Mouse (Mus musculus) myocyte (in vitro differentiated cells): ENCODE measurements at regions not wholly inside any gene's neighbourhood (a gene's known extent, or its start where the extent isn't known, plus 50 kb on each side); places are given as distances from the start of the nearest gene placed in this dataset.
"Not testable (repeated sequence)": the region's sequence is repeated elsewhere in the genome, so short reads cannot be mapped to it uniquely, and the experiment has no call there.

Experiments used
- H3K27me3 ChIP-seq: one replicate; pipeline ENCODE4 v1.6.1; 2011; ENCODE audit not compliant: control insufficient read depth, insufficient read depth, insufficient read length
- H3K36me3 ChIP-seq: one replicate; pipeline ENCODE4 v1.6.1; 2011; ENCODE audit not compliant: control insufficient read depth, insufficient read depth
- H3K4me2 ChIP-seq: one replicate; pipeline ENCODE4 v1.6.1; 2011; ENCODE audit warnings: low read depth, control low read depth
- H3K4me3 ChIP-seq: one replicate; pipeline ENCODE4 v1.5.1; 2011; ENCODE audit warnings: mild to moderate bottlenecking, control low read depth, moderate library complexity
- H3K79me2 ChIP-seq: one replicate; pipeline ENCODE4 v1.6.1; 2011; ENCODE audit not compliant: control insufficient read depth, insufficient read depth
- H3ac ChIP-seq: one replicate; pipeline ENCODE4 v1.6.1; 2011; ENCODE audit not compliant: control insufficient read depth, insufficient read length
- CEBPB ChIP-seq: IDR thresholded peaks from 2 replicates; pipeline ENCODE4 v1.6.1; 2011; ENCODE audit warnings: mild to moderate bottlenecking, moderate library complexity; ENCODE audit not compliant: poor library complexity, insufficient read depth, severe bottlenecking
- E2F4 ChIP-seq: IDR thresholded peaks from one replicate; pipeline ENCODE4 v1.6.1; 2011; ENCODE audit warnings: mild to moderate bottlenecking, control low read depth, moderate library complexity; ENCODE audit not compliant: insufficient read depth
- MAX ChIP-seq: IDR thresholded peaks from one replicate; pipeline ENCODE4 v1.6.1; 2011; ENCODE audit warnings: low read depth, mild to moderate bottlenecking, control low read depth
- MYOD1 ChIP-seq, 3 experiments: IDR thresholded peaks; one replicate each; pipeline ENCODE4 v1.6.1; 2011; ENCODE audit warnings: control low read depth in 2 of 3, low read depth in 2 of 3, mild to moderate bottlenecking in 2 of 3, moderate library complexity in 1 of 3; ENCODE audit not compliant: insufficient read length in 2 of 3, control insufficient read depth in 1 of 3
- MYOG ChIP-seq, 3 experiments: IDR thresholded peaks; one replicate each; pipeline ENCODE4 v1.6.1; 2011; ENCODE audit warnings: control low read depth in 2 of 3, low read depth in 2 of 3, mild to moderate bottlenecking in 2 of 3; ENCODE audit not compliant: insufficient read length in 2 of 3, control insufficient read depth in 1 of 3, insufficient read depth in 1 of 3
- POLR2A ChIP-seq: IDR thresholded peaks from one replicate; pipeline ENCODE4 v1.6.1; 2011; ENCODE audit warnings: low read depth, mild to moderate bottlenecking, control low read depth, moderate library complexity; ENCODE audit not compliant: insufficient read length
- POLR2AphosphoS2 ChIP-seq: IDR thresholded peaks from one replicate; pipeline ENCODE4 v1.6.1; 2011; ENCODE audit warnings: low read depth, control low read depth; ENCODE audit not compliant: insufficient read length
- REST ChIP-seq: IDR thresholded peaks from one replicate; pipeline ENCODE4 v1.6.1; 2011; ENCODE audit warnings: mild to moderate bottlenecking, control low read depth, moderate library complexity; ENCODE audit not compliant: insufficient read depth, insufficient read length
- SRF ChIP-seq: IDR thresholded peaks from one replicate; pipeline ENCODE4 v1.6.1; 2011; ENCODE audit warnings: low read depth; ENCODE audit not compliant: control insufficient read depth, insufficient read length
- TCF12 ChIP-seq: IDR thresholded peaks from one replicate; pipeline ENCODE4 v1.6.1; 2011; ENCODE audit warnings: mild to moderate bottlenecking, control low read depth; ENCODE audit not compliant: poor library complexity, insufficient read depth, severe bottlenecking
- TCF3 ChIP-seq: IDR thresholded peaks from one replicate; pipeline ENCODE4 v1.6.1; 2011; ENCODE audit warnings: low read depth, control low read depth; ENCODE audit not compliant: insufficient read length
- USF1 ChIP-seq: IDR thresholded peaks from one replicate; pipeline ENCODE4 v1.6.1; 2011; ENCODE audit warnings: low read depth, mild to moderate bottlenecking, control low read depth, moderate library complexity

DNA sequence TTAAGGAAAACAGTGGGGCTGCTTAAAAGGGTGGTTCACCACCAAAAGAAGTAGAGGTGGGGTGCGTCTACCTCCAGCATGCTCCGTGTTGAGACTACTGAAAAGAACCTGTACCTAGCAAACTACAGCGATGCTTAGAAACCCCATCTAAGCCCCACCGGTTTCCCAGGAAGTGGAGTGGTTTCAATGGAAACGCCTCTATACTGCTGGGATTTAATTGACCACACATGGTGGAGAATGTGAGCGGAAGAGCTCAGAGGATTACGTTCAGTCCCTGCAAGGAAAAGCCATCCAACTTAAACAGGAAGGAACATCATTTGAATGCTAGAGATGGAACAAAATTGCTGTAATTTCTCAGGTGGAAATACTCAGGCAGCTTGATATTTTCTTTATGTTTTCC, 67.5 kb downstream of the Dusp6 start:
- no peak overlapping the region for H3K4me2 ChIP-seq
- H3K36me3 ChIP-seq = no peaks in the 10 kb centered on the region
- no peaks in the 10 kb centered on the region for H3K79me2 ChIP-seq
- TF ChIP-seq MYOD1 (IDR thresholded peaks at IDR 0.05; ENCODE audit: control insufficient read depth in 1 of 3, insufficient read length in 2 of 3, low read depth in 2 of 3) = no peak
- H3K4me3 ChIP-seq = no peak overlapping the region
- no peak overlapping the region for H3ac ChIP-seq
- H3K27me3 ChIP-seq = no peaks in the 10 kb centered on the region

DNA sequence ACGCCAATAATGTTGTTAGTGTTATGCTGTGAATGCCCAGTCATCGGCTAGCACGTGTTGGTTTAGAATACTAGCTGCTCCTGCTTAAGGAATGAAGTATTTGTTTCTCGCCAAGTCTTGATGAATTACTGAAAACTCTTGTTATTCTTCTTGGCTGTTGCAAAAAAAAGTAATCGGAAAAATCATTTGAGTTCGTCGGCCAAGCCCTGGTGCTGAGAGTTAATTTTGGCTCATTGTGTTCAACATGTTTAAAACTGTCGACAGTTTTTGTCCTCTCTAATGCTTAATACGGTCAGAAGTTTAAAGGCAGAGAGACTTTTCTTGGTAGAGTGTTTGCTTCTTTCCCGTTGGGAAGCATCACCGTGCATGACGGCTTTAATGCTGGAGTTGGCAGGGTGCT, 68.8 kb downstream of the Dusp6 start:
- Histone ChIP-seq H3K27me3 (no peaks in the 10 kb centered on the region), H3K4me2 (no peak overlapping the region), H3ac (no peak overlapping the region), H3K79me2 (no peaks in the 10 kb centered on the region), H3K4me3 (no peak overlapping the region), H3K36me3 (no peaks in the 10 kb centered on the region)
- no peak for TF ChIP-seq MAX
- no peak for TF ChIP-seq E2F4
- TF ChIP-seq REST = no peak
- no peak for TF ChIP-seq TCF12
- TF ChIP-seq MYOG (IDR thresholded peaks at IDR 0.05; ENCODE audit: control insufficient read depth in 1 of 3, insufficient read depth in 1 of 3, insufficient read length in 2 of 3, low read depth in 2 of 3) = no peak
- TF ChIP-seq CEBPB = no peak
- no peak for TF ChIP-seq TCF3
- no peak for TF ChIP-seq POLR2A
- TF ChIP-seq MYOD1 (IDR thresholded peaks at IDR 0.05; ENCODE audit: control insufficient read depth in 1 of 3, insufficient read length in 2 of 3, low read depth in 2 of 3) = no peak
- TF ChIP-seq USF1 = no peak
- TF ChIP-seq SRF = no peak
- TF ChIP-seq POLR2AphosphoS2 = no peak

DNA sequence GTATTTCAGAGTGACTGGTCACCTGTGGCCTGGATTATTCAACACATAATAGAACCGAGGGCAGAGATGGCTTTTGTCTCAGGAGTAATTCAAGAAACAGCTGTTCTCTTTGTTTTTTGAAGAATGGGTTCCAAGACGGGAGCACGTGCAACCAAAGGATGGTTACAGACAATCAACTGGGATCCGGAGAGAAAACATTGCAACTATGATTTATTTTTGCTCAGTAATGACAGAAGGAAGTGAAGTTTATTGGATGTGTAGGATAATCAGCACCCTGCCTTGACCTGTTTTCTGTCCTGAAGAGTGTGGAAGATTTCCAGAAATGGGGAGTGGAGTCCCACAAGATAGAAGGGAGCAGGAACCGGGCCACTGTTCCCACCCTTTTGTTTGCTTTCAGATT, 70.8 kb downstream of the Dusp6 start:
- H3ac ChIP-seq = no peak overlapping the region
- no peaks in the 10 kb centered on the region for H3K79me2 ChIP-seq
- H3K36me3 ChIP-seq = no peaks in the 10 kb centered on the region
- H3K4me2 ChIP-seq = no peak overlapping the region
- TF ChIP-seq USF1 = no peak
- TF ChIP-seq POLR2AphosphoS2 = no peak
- no peak for TF ChIP-seq MAX
- no peak for TF ChIP-seq CEBPB
- TF ChIP-seq POLR2A = no peak
- no peak for TF ChIP-seq TCF3
- TF ChIP-seq E2F4 = no peak
- TF ChIP-seq SRF = no peak
- TF ChIP-seq MYOG (IDR thresholded peaks at IDR 0.05; ENCODE audit: control insufficient read depth in 1 of 3, insufficient read depth in 1 of 3, insufficient read length in 2 of 3, low read depth in 2 of 3) = no peak
- no peak for TF ChIP-seq MYOD1 (IDR thresholded peaks at IDR 0.05; ENCODE audit: control insufficient read depth in 1 of 3, insufficient read length in 2 of 3, low read depth in 2 of 3)
- no peak for TF ChIP-seq TCF12
- TF ChIP-seq REST = no peak
- no peak overlapping the region for H3K4me3 ChIP-seq
- H3K27me3 ChIP-seq = no peaks in the 10 kb centered on the region

- H3K79me2 ChIP-seq = no peaks in the 10 kb centered on the region
- H3ac ChIP-seq = no peak overlapping the region
- H3K4me3 ChIP-seq = no peak overlapping the region
- TF ChIP-seq MYOG (IDR thresholded peaks at IDR 0.05; ENCODE audit: control insufficient read depth in 1 of 3, insufficient read depth in 1 of 3, insufficient read length in 2 of 3, low read depth in 2 of 3) (no peak), CEBPB (no peak), USF1 (no peak), TCF12 (no peak), POLR2A (no peak), MYOD1 (IDR thresholded peaks at IDR 0.05; ENCODE audit: control insufficient read depth in 1 of 3, insufficient read length in 2 of 3, low read depth in 2 of 3) (no peak), SRF (no peak), REST (no peak)
- no peaks in the 10 kb centered on the region for H3K36me3 ChIP-seq
- H3K27me3 ChIP-seq = no peaks in the 10 kb centered on the region
- H3K4me2 ChIP-seq = no peak overlapping the region
These were observed 73.1 kb downstream of the Dusp6 start for GRCm38 (mm10) chr10:99336091-99336490.

- not testable (repeated sequence) for H3K36me3 ChIP-seq, H3ac ChIP-seq, H3K27me3 ChIP-seq, H3K79me2 ChIP-seq, H3K4me2 ChIP-seq, H3K4me3 ChIP-seq
These were observed 75.8 kb downstream of the Dusp6 start for GRCm38 (mm10) chr10:99338790-99339189.

- not testable (repeated sequence) for H3K79me2 ChIP-seq, H3K27me3 ChIP-seq
These were observed 76.4 kb downstream of the Dusp6 start for GRCm38 (mm10) chr10:99339291-99339912.

DNA sequence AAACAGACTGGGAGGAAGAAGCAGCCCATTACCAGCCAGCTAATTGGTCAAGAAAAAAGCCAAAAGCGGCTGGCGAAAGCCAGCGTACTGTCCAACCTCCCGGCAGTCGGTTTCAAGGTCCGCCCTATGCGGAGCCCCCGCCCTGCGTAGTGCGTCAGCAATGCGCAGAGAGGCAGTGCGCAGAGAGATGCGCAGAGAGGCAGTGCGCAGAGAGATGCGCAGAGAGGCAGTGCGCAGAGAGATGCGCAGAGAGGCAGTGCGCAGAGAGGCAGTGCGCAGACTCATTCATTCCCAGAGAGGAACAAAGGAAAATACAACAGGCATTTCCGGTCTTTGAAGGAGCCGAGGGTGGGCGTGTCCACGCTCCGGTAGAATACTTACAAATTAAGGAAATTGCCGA, 77.0 kb downstream of the Dusp6 start:
- not testable (repeated sequence) for H3ac ChIP-seq, H3K4me3 ChIP-seq, H3K4me2 ChIP-seq, H3K79me2 ChIP-seq, H3K27me3 ChIP-seq, H3K36me3 ChIP-seq

More at GRCm38 (mm10) chr10:99339291-99339912, 76.4 kb downstream of the Dusp6 start:
- not testable (repeated sequence) for H3ac ChIP-seq, H3K4me3 ChIP-seq, H3K4me2 ChIP-seq, H3K36me3 ChIP-seq
